Mouse (Mus musculus): Measurements from ENCODE around the gene Fxyd4. TPM values are rescaled to one million over a fixed set of nuclear protein-coding genes. Genes with fewer than 3 reads are reported as not detected.

Gene Fxyd4
- polyA plus RNA-seq, 1 experiment from 2014 or later: 12.4 TPM

DNA sequence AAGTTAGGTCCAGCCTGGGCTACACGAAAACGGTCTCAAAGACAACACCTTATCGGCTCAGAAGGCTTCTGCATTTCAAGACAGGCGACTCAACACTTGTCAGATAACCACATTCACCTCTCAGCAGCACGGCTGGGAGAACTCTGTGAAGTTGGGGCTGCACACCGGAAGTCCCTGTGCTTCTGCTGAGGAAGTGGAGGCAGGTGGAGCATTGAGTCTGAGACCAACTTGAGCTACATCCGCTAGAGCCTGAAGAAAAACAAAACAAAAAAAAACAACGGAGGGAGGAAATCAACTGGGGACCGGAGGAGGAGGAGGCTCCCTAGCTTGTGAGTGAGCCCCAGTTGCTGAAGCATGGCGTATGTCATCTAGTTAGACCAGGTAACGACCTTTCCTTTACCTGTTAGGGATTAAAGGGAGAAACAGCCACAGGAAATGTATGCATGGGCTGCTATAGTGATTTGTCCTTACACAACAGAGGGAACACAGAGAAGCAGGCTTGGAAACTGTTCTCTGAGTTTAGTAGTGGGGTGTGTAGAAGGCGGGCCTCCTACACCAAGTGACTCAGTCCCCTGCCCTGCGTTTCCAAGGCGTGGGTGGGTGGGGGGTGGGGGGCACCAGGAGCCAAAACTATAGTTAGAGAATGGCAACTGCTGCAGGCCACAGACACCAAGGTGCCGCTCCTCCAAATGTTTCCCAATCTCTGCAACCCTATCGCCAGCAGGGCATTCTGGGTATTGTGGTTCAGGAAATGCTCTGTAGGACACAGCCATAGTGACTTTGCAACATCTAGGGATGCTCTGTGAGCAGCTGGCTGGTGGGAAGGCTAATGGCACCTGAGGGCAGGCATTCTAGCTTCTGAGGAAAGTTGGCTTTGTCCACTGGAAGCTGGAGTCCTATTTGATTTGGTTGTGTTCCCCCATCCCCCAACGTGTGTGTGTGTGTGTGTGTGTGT lies 37.1 kb downstream of the Fxyd4 start, which contains the start of gene Hnrnpf:
Gene Hnrnpf, plus strand, starts transcription at position 199 of the 955 bp plus-strand sequence.
- DNase-seq (ENCODE audit: low spot score) (peak; percentile 61), ATAC-seq (peak; percentile 46; the same call in 1 of the 2 replicates)
- WGBS: 69% methylated on average over 17 of the region's 17 CpGs
- Histone ChIP-seq H3K4me3 (ENCODE audit: low read depth, low read length) (no peak within 1 kb of the TSS), H3K4me1 (ENCODE audit: insufficient read depth, low read depth, low read length) (no peaks in the 10 kb centered on the region), H3K4me2 (replicated peaks; ENCODE audit: low read depth, low read length) (no peak within 1 kb of the TSS), H3K27ac (ENCODE audit: low read length) (no peak within 1 kb of the TSS), H3K9me3 (ENCODE audit: low read length) (no peaks in the 10 kb centered on the region), H3K27me3 (replicated peaks; ENCODE audit: insufficient read depth, low read length) (no peaks in the 10 kb centered on the region), H3K36me3 (ENCODE audit: insufficient read depth, low read length) (no peaks in the 10 kb centered on the region), H3K9ac (replicated peaks; ENCODE audit: low read depth) (no peak within 1 kb of the TSS)
- TF ChIP-seq CTCF (IDR thresholded peaks at IDR 0.05) (no peak), EP300 (IDR thresholded peaks at IDR 0.05) (no peak)

DNA sequence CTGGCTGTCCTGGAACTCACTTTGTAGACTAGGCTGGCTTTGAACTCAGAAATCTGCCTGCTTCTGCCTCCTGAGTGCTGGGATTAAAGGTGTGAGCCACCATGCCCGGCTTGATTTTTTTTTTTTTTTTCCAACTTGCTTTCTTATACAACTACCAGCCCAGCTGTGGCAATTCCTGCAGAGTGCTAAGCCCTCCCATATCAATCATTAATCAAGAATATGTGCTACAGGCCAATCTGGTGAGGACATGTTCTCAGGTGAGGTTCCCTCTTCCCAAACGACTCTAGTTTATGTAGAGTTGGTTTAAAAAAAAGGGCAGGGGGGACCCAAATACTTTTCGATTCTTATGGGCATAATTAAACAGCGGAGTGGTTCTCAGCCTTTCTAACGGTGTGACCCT lies 39.7 kb downstream of the Fxyd4 start:
- no peak overlapping the region for H3K4me3 ChIP-seq (ENCODE audit: low read depth, low read length)
- H3K27ac ChIP-seq (ENCODE audit: low read length): no peak overlapping the region
- no peaks in the 10 kb centered on the region for H3K9me3 ChIP-seq (ENCODE audit: low read length)
- WGBS: 63% methylated on average over 5 of the region's 5 CpGs
- ATAC-seq: no peak
- DNase-seq (ENCODE audit: low spot score): no peak
- H3K27me3 ChIP-seq (replicated peaks; ENCODE audit: insufficient read depth, low read length): no peaks in the 10 kb centered on the region
- no peaks in the 10 kb centered on the region for H3K4me1 ChIP-seq (ENCODE audit: insufficient read depth, low read depth, low read length)
- no peaks in the 10 kb centered on the region for H3K36me3 ChIP-seq (ENCODE audit: insufficient read depth, low read length)
- no peak for TF ChIP-seq CTCF (IDR thresholded peaks at IDR 0.05)
- TF ChIP-seq EP300 (IDR thresholded peaks at IDR 0.05): no peak
- H3K4me2 ChIP-seq (replicated peaks; ENCODE audit: low read depth, low read length): no peak overlapping the region
- H3K9ac ChIP-seq (replicated peaks; ENCODE audit: low read depth): no peak overlapping the region

DNA sequence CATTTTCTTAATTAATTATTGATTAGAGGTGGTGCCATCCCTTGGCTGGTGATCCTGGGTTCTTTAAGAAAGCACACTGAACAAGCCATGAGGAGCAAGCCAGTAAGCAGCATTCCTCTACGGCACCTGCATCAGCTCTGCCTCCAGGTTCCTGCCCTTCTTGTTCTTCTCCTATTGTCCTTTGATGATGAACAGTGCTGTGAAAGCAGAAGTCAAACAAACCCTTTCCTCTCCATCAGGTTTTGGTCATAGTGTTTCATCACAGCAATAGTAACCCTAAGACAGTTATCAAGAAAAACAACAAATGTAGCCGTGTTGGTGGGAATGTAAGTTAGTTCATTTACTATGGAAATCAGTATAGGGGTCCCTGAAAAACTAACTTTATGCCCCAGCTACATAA lies 44.1 kb downstream of the Fxyd4 start:
- H3K27me3 ChIP-seq (replicated peaks; ENCODE audit: insufficient read depth, low read length): no peaks in the 10 kb centered on the region
- H3K4me2 ChIP-seq (replicated peaks; ENCODE audit: low read depth, low read length): no peak overlapping the region
- no peaks in the 10 kb centered on the region for H3K36me3 ChIP-seq (ENCODE audit: insufficient read depth, low read length)
- 77% methylated on average over 2 of the region's 2 CpGs for WGBS
- H3K9me3 ChIP-seq (ENCODE audit: low read length): no peaks in the 10 kb centered on the region
- H3K27ac ChIP-seq (ENCODE audit: low read length): no peak overlapping the region
- TF ChIP-seq EP300 (IDR thresholded peaks at IDR 0.05): no peak
- no peak for TF ChIP-seq CTCF (IDR thresholded peaks at IDR 0.05)
- ATAC-seq: no peak
- DNase-seq (ENCODE audit: low spot score): no peak
- peaks cover 4% of the 10 kb centered on the region; the same call in 1 of the 2 replicates for H3K4me1 ChIP-seq (ENCODE audit: insufficient read depth, low read depth, low read length)
- no peak overlapping the region for H3K9ac ChIP-seq (replicated peaks; ENCODE audit: low read depth)
- no peak overlapping the region for H3K4me3 ChIP-seq (ENCODE audit: low read depth, low read length)

DNA sequence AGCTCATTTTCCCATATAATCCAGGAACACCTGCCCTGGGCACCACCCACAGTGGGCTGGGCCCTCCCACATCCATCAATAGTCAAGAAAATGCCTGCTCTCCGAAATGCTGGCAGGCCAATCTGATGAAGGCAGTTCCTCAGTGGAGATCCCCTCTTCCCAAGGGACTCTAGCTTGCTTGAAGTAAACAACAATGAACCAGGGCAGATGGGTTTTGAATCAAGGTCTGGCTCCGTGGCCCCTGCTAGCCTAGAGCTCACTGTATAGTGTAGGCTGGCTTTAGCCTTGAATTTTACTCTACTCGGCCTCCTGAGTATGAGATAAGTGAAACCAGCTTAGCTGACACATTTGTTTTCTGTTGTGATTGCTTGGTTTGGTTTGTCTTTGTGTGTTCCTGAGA lies 45.1 kb downstream of the Fxyd4 start:
- H3K9ac ChIP-seq (replicated peaks; ENCODE audit: low read depth): no peak overlapping the region
- H3K9me3 ChIP-seq (ENCODE audit: low read length): no peaks in the 10 kb centered on the region
- TF ChIP-seq CTCF (IDR thresholded peaks at IDR 0.05) (no peak), EP300 (IDR thresholded peaks at IDR 0.05) (no peak)
- no peak overlapping the region for H3K4me2 ChIP-seq (replicated peaks; ENCODE audit: low read depth, low read length)
- H3K4me1 ChIP-seq (ENCODE audit: insufficient read depth, low read depth, low read length): peaks cover 4% of the 10 kb centered on the region; the same call in 1 of the 2 replicates
- WGBS: 63% methylated on average over 3 of the region's 3 CpGs
- no peaks in the 10 kb centered on the region for H3K36me3 ChIP-seq (ENCODE audit: insufficient read depth, low read length)
- H3K27ac ChIP-seq (ENCODE audit: low read length): no peak overlapping the region
- no peak for DNase-seq (ENCODE audit: low spot score)
- H3K4me3 ChIP-seq (ENCODE audit: low read depth, low read length): no peak overlapping the region
- no peak for ATAC-seq
- no peaks in the 10 kb centered on the region for H3K27me3 ChIP-seq (replicated peaks; ENCODE audit: insufficient read depth, low read length)

DNA sequence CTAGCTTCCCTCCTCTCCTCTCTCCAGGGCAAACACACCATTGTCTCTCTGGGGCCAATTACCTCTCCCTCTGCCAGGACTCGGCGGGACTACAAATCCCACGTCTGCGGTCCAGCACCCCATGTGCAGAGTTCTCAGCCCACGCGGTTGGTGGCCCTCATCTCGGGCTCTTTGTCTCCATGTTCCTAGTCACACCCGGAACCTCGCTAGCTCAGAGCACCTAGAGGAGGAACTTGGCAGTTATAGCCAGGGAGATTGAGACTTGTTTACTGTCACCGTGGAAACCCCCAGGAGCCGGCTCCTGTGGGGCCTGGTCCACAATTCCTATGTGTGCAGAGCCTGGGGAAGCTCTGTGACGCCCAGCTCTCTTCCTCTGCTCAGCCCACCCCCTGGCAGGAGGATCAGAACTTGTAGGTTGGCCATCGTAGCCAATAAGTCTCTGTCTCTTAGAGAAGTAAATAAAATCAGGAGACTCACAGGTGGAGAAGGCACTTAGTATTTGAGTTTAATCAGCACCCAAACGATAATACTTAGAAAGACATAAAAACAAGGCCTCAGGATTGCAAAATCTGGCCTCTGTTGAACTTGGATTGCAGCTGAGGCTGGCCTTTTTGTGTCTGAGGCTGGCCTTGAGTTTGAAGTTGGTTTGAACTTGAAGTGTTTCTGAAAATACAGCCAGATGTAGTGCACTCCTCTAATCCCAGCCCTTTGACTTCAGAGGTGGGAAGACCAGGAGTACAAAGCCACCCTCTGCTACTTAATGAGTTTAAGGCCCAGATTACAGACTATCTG lies 45.9 kb downstream of the Fxyd4 start:
- no peak overlapping the region; the same call in 1 of the 2 replicates for H3K27ac ChIP-seq (ENCODE audit: low read length)
- WGBS: 51% methylated on average over 14 of the region's 14 CpGs
- ATAC-seq: peak; percentile 71

GRCm38 (mm10) chr6:117890257-117890656 lies 47.2 kb downstream of the Fxyd4 start:
- Histone ChIP-seq H3K4me2 (replicated peaks; ENCODE audit: low read depth, low read length) (no peak overlapping the region), H3K36me3 (ENCODE audit: insufficient read depth, low read length) (no peaks in the 10 kb centered on the region), H3K27ac (ENCODE audit: low read length) (no peak overlapping the region), H3K4me1 (ENCODE audit: insufficient read depth, low read depth, low read length) (peaks cover 4% of the 10 kb centered on the region; the same call in 1 of the 2 replicates), H3K27me3 (replicated peaks; ENCODE audit: insufficient read depth, low read length) (no peaks in the 10 kb centered on the region), H3K4me3 (ENCODE audit: low read depth, low read length) (no peak overlapping the region), H3K9me3 (ENCODE audit: low read length) (no peaks in the 10 kb centered on the region), H3K9ac (replicated peaks; ENCODE audit: low read depth) (no peak overlapping the region)
- TF ChIP-seq CTCF (IDR thresholded peaks at IDR 0.05) (no peak), EP300 (IDR thresholded peaks at IDR 0.05) (no peak)
- no peak for ATAC-seq
- 79% methylated on average over 6 of the region's 6 CpGs for WGBS
- no peak for DNase-seq (ENCODE audit: low spot score)

More for the DNA sequence above, 45.9 kb downstream of the Fxyd4 start:
- Histone ChIP-seq H3K4me2 (replicated peaks; ENCODE audit: low read depth, low read length) (no peak overlapping the region), H3K36me3 (ENCODE audit: insufficient read depth, low read length) (no peaks in the 10 kb centered on the region), H3K27me3 (replicated peaks; ENCODE audit: insufficient read depth, low read length) (no peaks in the 10 kb centered on the region), H3K9ac (replicated peaks; ENCODE audit: low read depth) (no peak overlapping the region), H3K9me3 (ENCODE audit: low read length) (no peaks in the 10 kb centered on the region), H3K4me3 (ENCODE audit: low read depth, low read length) (no peak overlapping the region), H3K4me1 (ENCODE audit: insufficient read depth, low read depth, low read length) (peaks cover 4% of the 10 kb centered on the region; the same call in 1 of the 2 replicates)
- TF ChIP-seq EP300 (IDR thresholded peaks at IDR 0.05): no peak
- TF ChIP-seq CTCF (IDR thresholded peaks at IDR 0.05): no peak
- DNase-seq (ENCODE audit: low spot score): peak; percentile 42

Measured in lung, postnatal 0 days (tissue).